Mouse (Mus musculus): ENCODE measurements around the gene Map3k5. TPM values are rescaled to one million over a fixed set of nuclear protein-coding genes. Genes with fewer than 3 reads are reported as not detected.

Map3k5 gene
- polyA plus RNA-seq, 1 experiment, result not detected

- TF ChIP-seq POLR2A (IDR thresholded peaks at IDR 0.05; ENCODE audit: insufficient read depth, low read depth, low read length) (no peak), CTCF (IDR thresholded peaks at IDR 0.05; ENCODE audit: insufficient read depth, low read depth, low read length) (no peak)
- H3K4me3 ChIP-seq (ENCODE audit: insufficient read depth, low read depth, low read length), result no peak overlapping the region
- H3K4me1 ChIP-seq (ENCODE audit: control insufficient read depth, insufficient read depth, low read length), result peaks cover 5% of the 10 kb centered on the region
- WGBS, result 94% methylated on average over 4 of the region's 4 CpGs
- H3K27ac ChIP-seq (ENCODE audit: insufficient read depth, low read depth, low read length), result no peak overlapping the region
Observed at GRCm38 (mm10) chr10:20004786-20005185, 70.5 kb downstream of the Map3k5 start.

GRCm38 (mm10) chr10:20005491-20005952 lies 71.2 kb downstream of the Map3k5 start:
- TF ChIP-seq CTCF (IDR thresholded peaks at IDR 0.05; ENCODE audit: insufficient read depth, low read depth, low read length) (no peak), POLR2A (IDR thresholded peaks at IDR 0.05; ENCODE audit: insufficient read depth, low read depth, low read length) (no peak)
- Histone ChIP-seq H3K4me3 (ENCODE audit: insufficient read depth, low read depth, low read length) (no peak overlapping the region), H3K27ac (ENCODE audit: insufficient read depth, low read depth, low read length) (no peak overlapping the region), H3K4me1 (ENCODE audit: control insufficient read depth, insufficient read depth, low read length) (peaks cover 5% of the 10 kb centered on the region)
- 87% methylated on average over 6 of the region's 6 CpGs for WGBS

- 30% methylated on average over 17 of the region's 17 CpGs for WGBS
- 0 out of 2 replicates have a peak overlapping the region, but pooled peaks have one; percentile 2 for H3K4me3 ChIP-seq (ENCODE audit: insufficient read depth, low read depth, low read length)
- TF ChIP-seq CTCF (IDR thresholded peaks at IDR 0.05; ENCODE audit: insufficient read depth, low read depth, low read length) (no peak), POLR2A (IDR thresholded peaks at IDR 0.05; ENCODE audit: insufficient read depth, low read depth, low read length) (no peak)
- peak overlapping the region; percentile 26; the same call in 1 of the 2 replicates for H3K27ac ChIP-seq (ENCODE audit: insufficient read depth, low read depth, low read length)
- H3K4me1 ChIP-seq (ENCODE audit: control insufficient read depth, insufficient read depth, low read length), result peaks cover 5% of the 10 kb centered on the region
Observed at GRCm38 (mm10) chr10:20006333-20007093, 72.2 kb downstream of the Map3k5 start.

GRCm38 (mm10) chr10:20009310-20009709 lies 75.0 kb downstream of the Map3k5 start:
- 93% methylated on average over 6 of the region's 6 CpGs for WGBS
- Histone ChIP-seq H3K4me1 (ENCODE audit: control insufficient read depth, insufficient read depth, low read length) (peaks cover 5% of the 10 kb centered on the region), H3K27ac (ENCODE audit: insufficient read depth, low read depth, low read length) (no peak overlapping the region), H3K4me3 (ENCODE audit: insufficient read depth, low read depth, low read length) (no peak overlapping the region)
- TF ChIP-seq CTCF (IDR thresholded peaks at IDR 0.05; ENCODE audit: insufficient read depth, low read depth, low read length) (no peak), POLR2A (IDR thresholded peaks at IDR 0.05; ENCODE audit: insufficient read depth, low read depth, low read length) (no peak)

- WGBS, result 93% methylated on average over 3 of the region's 3 CpGs
- TF ChIP-seq POLR2A (IDR thresholded peaks at IDR 0.05; ENCODE audit: insufficient read depth, low read depth, low read length), result no peak
- TF ChIP-seq CTCF (IDR thresholded peaks at IDR 0.05; ENCODE audit: insufficient read depth, low read depth, low read length), result no peak
- Histone ChIP-seq H3K27ac (ENCODE audit: insufficient read depth, low read depth, low read length) (no peak overlapping the region), H3K4me3 (ENCODE audit: insufficient read depth, low read depth, low read length) (no peak overlapping the region), H3K4me1 (ENCODE audit: control insufficient read depth, insufficient read depth, low read length) (peaks cover 5% of the 10 kb centered on the region)
Observed at GRCm38 (mm10) chr10:20010018-20010417, 75.7 kb downstream of the Map3k5 start.

- Histone ChIP-seq H3K4me1 (ENCODE audit: control insufficient read depth, insufficient read depth, low read length) (peaks cover 2% of the 10 kb centered on the region; the same call in 1 of the 2 replicates), H3K27ac (ENCODE audit: insufficient read depth, low read depth, low read length) (no peak overlapping the region), H3K4me3 (ENCODE audit: insufficient read depth, low read depth, low read length) (no peak overlapping the region)
- TF ChIP-seq CTCF (IDR thresholded peaks at IDR 0.05; ENCODE audit: insufficient read depth, low read depth, low read length), result no peak
- no peak for TF ChIP-seq POLR2A (IDR thresholded peaks at IDR 0.05; ENCODE audit: insufficient read depth, low read depth, low read length)
- WGBS, result 86% methylated on average over 10 of the region's 10 CpGs
Observed at GRCm38 (mm10) chr10:20018406-20018805, 84.1 kb downstream of the Map3k5 start.

- WGBS, result 93% methylated on average over 3 of the region's 3 CpGs
- Histone ChIP-seq H3K4me3 (ENCODE audit: insufficient read depth, low read depth, low read length) (no peak overlapping the region), H3K4me1 (ENCODE audit: control insufficient read depth, insufficient read depth, low read length) (peaks cover 2% of the 10 kb centered on the region; the same call in 1 of the 2 replicates), H3K27ac (ENCODE audit: insufficient read depth, low read depth, low read length) (no peak overlapping the region)
- TF ChIP-seq POLR2A (IDR thresholded peaks at IDR 0.05; ENCODE audit: insufficient read depth, low read depth, low read length) (no peak), CTCF (IDR thresholded peaks at IDR 0.05; ENCODE audit: insufficient read depth, low read depth, low read length) (no peak)
Observed at GRCm38 (mm10) chr10:20018806-20019205, 84.5 kb downstream of the Map3k5 start.

- WGBS, result 95% methylated on average over 6 of the region's 6 CpGs
- no peak for TF ChIP-seq CTCF (IDR thresholded peaks at IDR 0.05; ENCODE audit: insufficient read depth, low read depth, low read length)
- no peak for TF ChIP-seq POLR2A (IDR thresholded peaks at IDR 0.05; ENCODE audit: insufficient read depth, low read depth, low read length)
Observed at GRCm38 (mm10) chr10:20021256-20021655, 87.0 kb downstream of the Map3k5 start.

GRCm38 (mm10) chr10:20021670-20022468 lies 87.6 kb downstream of the Map3k5 start:
- TF ChIP-seq CTCF (IDR thresholded peaks at IDR 0.05; ENCODE audit: insufficient read depth, low read depth, low read length) (no peak), POLR2A (IDR thresholded peaks at IDR 0.05; ENCODE audit: insufficient read depth, low read depth, low read length) (no peak)
- Histone ChIP-seq H3K27ac (ENCODE audit: insufficient read depth, low read depth, low read length) (no peak overlapping the region), H3K4me3 (ENCODE audit: insufficient read depth, low read depth, low read length) (no peak overlapping the region), H3K4me1 (ENCODE audit: control insufficient read depth, insufficient read depth, low read length) (peaks cover 2% of the 10 kb centered on the region; the same call in 1 of the 2 replicates)
- 91% methylated on average over 15 of the region's 15 CpGs for WGBS

More at GRCm38 (mm10) chr10:20021256-20021655, 87.0 kb downstream of the Map3k5 start:
- Histone ChIP-seq H3K27ac (ENCODE audit: insufficient read depth, low read depth, low read length) (no peak overlapping the region), H3K4me1 (ENCODE audit: control insufficient read depth, insufficient read depth, low read length) (peaks cover 2% of the 10 kb centered on the region; the same call in 1 of the 2 replicates), H3K4me3 (ENCODE audit: insufficient read depth, low read depth, low read length) (no peak overlapping the region)

All from olfactory bulb, adult 2 months (tissue).